Mouse (Mus musculus) embryonic facial prominence, embryonic 11.5 days (tissue): ENCODE data around the gene Col6a5. TPM values are rescaled to one million over a fixed set of nuclear protein-coding genes. Genes with fewer than 3 reads are reported as not detected.

Experiments
- ATAC-seq: fragments of 200-750 bp; cut with Nextera tagmentation; replicated peaks from 2 replicates; pipeline ENCODE4 v1.8.0; 2017; ENCODE audit warnings: low read depth; ENCODE audit not compliant: insufficient number of reproducible peaks, low FRiP score, low TSS enrichment
- DNase-seq: peaks from one replicate; pipeline ENCODE4 v3.0.0-alpha.2; 2015; ENCODE audit warnings: low spot score
- H3K27ac ChIP-seq: fragments of 300-500 bp; sonication (generic); replicated peaks from 2 replicates; pipeline ENCODE4 v1.5.1; 2014; ENCODE audit warnings: mild to moderate bottlenecking, low read depth, low read length, control low read depth
- H3K27me3 ChIP-seq: fragments of 300-500 bp; sonication (generic); 2 replicates; pipeline ENCODE4 v1.6.1; 2014; ENCODE audit warnings: mild to moderate bottlenecking, low read length, moderate library complexity, mixed read lengths; ENCODE audit not compliant: control insufficient read depth, insufficient read depth
- H3K36me3 ChIP-seq: fragments of 300-500 bp; sonication (generic); replicated peaks from 2 replicates; pipeline ENCODE4 v1.6.1; 2014; ENCODE audit warnings: low read depth, mild to moderate bottlenecking, low read length, moderate library complexity, mixed read lengths; ENCODE audit not compliant: control insufficient read depth, insufficient read depth
- H3K4me1 ChIP-seq: fragments of 300-500 bp; sonication (generic); 2 replicates; pipeline ENCODE4 v1.6.1; 2014; ENCODE audit warnings: low read length, mixed read lengths; ENCODE audit not compliant: control insufficient read depth, insufficient read depth
- H3K4me2 ChIP-seq: fragments of 300-500 bp; sonication (generic); 2 replicates; pipeline ENCODE4 v1.6.1; 2014; ENCODE audit warnings: low read depth, mild to moderate bottlenecking, control low read depth, low read length, moderate library complexity
- H3K4me3 ChIP-seq: fragments of 300-500 bp; sonication (generic); 2 replicates; pipeline ENCODE4 v1.5.1; 2014; ENCODE audit warnings: low read depth, low read length, control low read depth
- H3K9ac ChIP-seq: fragments of 300-500 bp; sonication (generic); replicated peaks from 2 replicates; pipeline ENCODE4 v1.6.1; 2014; ENCODE audit warnings: mild to moderate bottlenecking, control low read depth, low read length
- H3K9me3 ChIP-seq: fragments of 300-500 bp; sonication (generic); replicated peaks from 2 replicates; pipeline ENCODE4 v1.6.1; 2016; ENCODE audit warnings: mild to moderate bottlenecking, low read length, inconsistent platforms, mixed read lengths; ENCODE audit not compliant: control insufficient read depth
- WGBS: fragments of 180-500 bp; shearing (Covaris S2); extraction: QIAGEN DNeasy Blood & Tissue Kit; methylation state at CpG from one replicate; pipeline ENCODE4 v1.1.7; 2014; 5-methylcytosine and 5-hydroxymethylcytosine counted together
- polyA plus RNA-seq: library from polyadenylated mRNA; unstranded; fragments of >200 nt; fragmentation: Nextera tagmentation; extraction: Ambion mirVana; gene quantifications from 2 replicates; pipeline ENCODE4 v1.2.1, GENCODE M21; 2014

The Col6a5 gene
- polyA plus RNA-seq, 1 experiment from 2014 or later: 0.38 TPM

DNA sequence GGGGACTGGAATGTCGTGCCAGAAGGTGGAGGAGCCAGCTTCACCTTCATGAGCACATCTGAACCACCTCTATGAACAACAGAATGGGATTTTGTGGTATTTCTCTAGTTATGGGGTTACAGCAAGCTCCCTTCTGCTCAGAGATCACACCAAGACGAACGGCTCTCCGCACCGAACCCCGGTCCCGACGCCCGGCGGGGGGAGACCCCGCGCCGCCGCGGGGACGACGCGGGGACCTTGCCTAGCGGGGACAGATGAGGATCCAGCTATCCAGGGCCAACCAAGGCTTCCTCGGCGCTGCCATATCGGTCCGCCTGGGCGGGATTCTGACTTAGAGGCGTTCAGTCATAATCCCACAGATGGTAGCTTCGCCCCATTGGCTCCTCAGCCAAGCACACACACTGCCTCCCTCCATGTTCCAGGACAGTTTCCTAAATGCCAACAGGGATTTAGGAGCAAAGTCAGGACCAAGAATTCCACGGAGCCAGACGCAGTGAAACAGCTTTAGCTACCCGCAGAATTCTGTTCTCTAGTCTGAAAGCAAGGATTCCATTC is 141.2 kb downstream of the Col6a5 start:
- Histone ChIP-seq H3K4me2 (no peak overlapping the region), H3K27me3 (no peaks in the 10 kb centered on the region), H3K9me3 (no peaks in the 10 kb centered on the region), H3K4me3 (no peak overlapping the region), H3K27ac (no peak overlapping the region), H3K4me1 (no peaks in the 10 kb centered on the region), H3K9ac (no peak overlapping the region), H3K36me3 (no peaks in the 10 kb centered on the region)
- ATAC-seq (no peak), DNase-seq (no peak)
- 67% methylated on average over 29 of the region's 29 CpGs for WGBS

DNA sequence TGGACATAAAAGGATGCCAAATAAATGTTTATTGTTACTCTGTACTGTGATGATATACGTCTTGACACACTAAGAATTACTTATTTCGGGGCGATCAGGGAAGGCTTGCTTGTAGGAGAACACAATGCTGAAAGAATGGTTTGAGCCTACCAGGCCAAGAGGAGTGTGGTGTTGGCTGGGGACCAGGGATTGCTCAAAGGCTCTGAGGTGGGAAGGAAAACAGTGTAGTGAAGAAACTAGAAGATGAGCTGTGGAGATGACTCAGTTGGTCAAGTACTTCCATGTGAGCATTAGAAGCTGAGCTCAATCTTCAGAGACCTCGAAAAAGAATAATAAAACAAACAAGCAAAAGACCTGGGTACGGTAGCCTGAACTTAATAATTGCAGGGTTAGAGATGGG is 146.0 kb downstream of the Col6a5 start:
- Histone ChIP-seq H3K9me3 (no peaks in the 10 kb centered on the region), H3K27ac (no peak overlapping the region), H3K36me3 (no peaks in the 10 kb centered on the region), H3K4me3 (no peak overlapping the region), H3K4me1 (no peaks in the 10 kb centered on the region), H3K4me2 (no peak overlapping the region), H3K27me3 (no peaks in the 10 kb centered on the region), H3K9ac (no peak overlapping the region)
- 81% methylated on average over 5 of the region's 5 CpGs for WGBS
- DNase-seq (no peak), ATAC-seq (no peak)

DNA sequence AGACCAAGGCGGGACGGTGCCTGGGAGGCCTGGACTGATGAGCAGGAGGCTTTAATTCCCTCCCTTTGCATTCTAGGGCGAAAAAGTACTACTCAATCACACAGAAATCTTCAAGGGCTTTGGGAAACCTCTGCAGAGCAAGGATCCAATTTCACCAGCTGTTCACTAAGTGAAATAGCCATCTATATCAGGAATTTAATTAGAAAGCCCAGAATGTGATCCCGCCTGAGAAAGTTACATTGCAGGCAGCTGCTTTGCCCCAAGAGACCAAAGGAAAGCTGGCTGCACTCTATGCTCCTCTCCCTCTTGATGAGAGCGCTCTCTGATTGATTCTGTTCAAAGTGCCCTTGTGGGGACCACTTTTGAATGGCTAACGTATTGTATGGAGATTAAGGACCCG is 149.0 kb downstream of the Col6a5 start:
- Histone ChIP-seq H3K9me3 (no peaks in the 10 kb centered on the region), H3K9ac (no peak overlapping the region), H3K4me3 (no peak overlapping the region), H3K27me3 (no peaks in the 10 kb centered on the region), H3K4me1 (no peaks in the 10 kb centered on the region), H3K4me2 (no peak overlapping the region), H3K27ac (no peak overlapping the region), H3K36me3 (no peaks in the 10 kb centered on the region)
- no peak for ATAC-seq
- peak; percentile 52 for DNase-seq
- WGBS: 53% methylated on average over 7 of the region's 7 CpGs

DNA sequence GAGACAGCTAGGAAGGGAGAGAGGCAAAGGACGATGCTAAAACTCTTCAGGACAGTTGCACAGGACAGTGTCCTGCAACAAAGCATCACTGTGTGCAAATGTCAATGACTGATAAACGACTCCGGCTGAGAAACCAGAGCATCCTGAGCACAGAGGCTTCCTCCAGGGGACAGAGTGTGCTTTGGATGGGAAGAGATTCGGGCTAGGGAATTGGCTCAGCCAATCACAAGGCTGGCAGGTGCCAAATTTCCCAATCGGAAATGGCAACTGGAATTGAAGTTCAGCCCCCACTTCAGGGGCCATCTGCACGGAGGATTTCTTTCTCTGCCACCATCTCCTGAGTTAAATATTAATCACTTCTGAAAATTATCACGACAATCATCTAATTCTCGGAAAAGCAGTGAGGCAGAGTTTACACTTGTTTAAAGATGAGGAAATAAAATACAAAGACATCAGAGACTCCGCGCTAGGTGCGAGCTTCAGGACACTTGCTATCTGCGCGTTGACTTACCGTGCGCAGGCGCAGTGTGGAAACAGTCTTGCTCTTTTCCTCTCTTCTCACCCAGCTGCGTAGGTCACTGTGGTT is 151.4 kb downstream of the Col6a5 start:
- no peak for ATAC-seq
- Histone ChIP-seq H3K9ac (no peak overlapping the region), H3K36me3 (no peaks in the 10 kb centered on the region), H3K4me3 (no peak overlapping the region), H3K4me2 (no peak overlapping the region), H3K4me1 (no peaks in the 10 kb centered on the region), H3K9me3 (no peaks in the 10 kb centered on the region), H3K27ac (no peak overlapping the region), H3K27me3 (no peaks in the 10 kb centered on the region)
- no peak for DNase-seq
- 86% methylated on average over 17 of the region's 17 CpGs for WGBS

Other genes starting within 250 kb of the Col6a5 start
- 0.13 and 0.14 TPM in 2 replicates for gene Col6a6, start 132.5 kb downstream of the Col6a5 start, polyA plus RNA-seq
- gene Col6a4, start 136.1 kb upstream of the Col6a5 start, polyA plus RNA-seq: 0.22 TPM in 1 of 2 replicates, not detected in the other
- gene Glyctk, start 197.5 kb upstream of the Col6a5 start, polyA plus RNA-seq: 2.2 and 2.3 TPM in 2 replicates
- 32.9 and 33.0 TPM in 2 replicates for gene Wdr82, start 210.3 kb upstream of the Col6a5 start, polyA plus RNA-seq
- gene Ppm1m, start 239.1 kb upstream of the Col6a5 start, polyA plus RNA-seq: 25.8 and 29.1 TPM in 2 replicates
- 66.5 and 75.5 TPM in 2 replicates for gene Twf2, start 242.5 kb upstream of the Col6a5 start, polyA plus RNA-seq